Mouse (Mus musculus) cortical plate, adult 2 months (tissue): ENCODE measurements around the gene Aoc2.

Experiments used
- CTCF ChIP-seq: fragments of 200-500 bp; IDR thresholded peaks from 2 replicates; pipeline ENCODE4 v1.5.1; 2011; ENCODE audit warnings: mild to moderate bottlenecking, control low read depth, low read length; ENCODE audit not compliant: insufficient read depth; ENCODE audit errors: extremely low read depth
- POLR2A ChIP-seq: fragments of 200-500 bp; IDR thresholded peaks from 2 replicates; pipeline ENCODE4 v1.6.1; 2011; ENCODE audit warnings: mild to moderate bottlenecking, low read length, control low read depth; ENCODE audit not compliant: insufficient read depth; ENCODE audit errors: extremely low read depth

DNA sequence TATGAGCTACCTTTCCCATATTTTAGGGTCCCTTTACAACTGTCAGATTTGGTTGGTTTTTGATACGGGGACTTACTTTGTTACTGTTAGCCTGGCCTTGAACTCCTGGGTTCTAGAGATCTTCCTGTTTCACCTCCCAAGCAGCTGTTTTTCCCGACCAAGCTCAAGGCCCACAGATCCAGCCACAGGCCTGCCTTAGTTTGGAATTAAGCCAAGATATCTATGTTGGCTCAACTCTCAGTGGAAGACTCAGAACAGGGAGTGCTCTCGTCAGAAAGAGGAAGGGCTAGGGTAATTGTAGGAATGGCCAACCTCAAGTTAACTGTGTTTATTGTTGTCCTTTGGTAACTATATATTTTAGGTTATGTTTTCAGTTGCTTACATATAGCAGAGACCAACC lies 12.7 kb upstream of the Aoc2 start:
- TF ChIP-seq CTCF (no peak), POLR2A (no peak)
